Mouse (Mus musculus): ENCODE measurements around the gene Cdk14. TPM values are rescaled to one million over a fixed set of nuclear protein-coding genes. Genes with fewer than 3 reads are reported as not detected.

The Cdk14 gene
- polyA plus RNA-seq, 1 experiment from 2014 or later = 19.7 TPM

DNA sequence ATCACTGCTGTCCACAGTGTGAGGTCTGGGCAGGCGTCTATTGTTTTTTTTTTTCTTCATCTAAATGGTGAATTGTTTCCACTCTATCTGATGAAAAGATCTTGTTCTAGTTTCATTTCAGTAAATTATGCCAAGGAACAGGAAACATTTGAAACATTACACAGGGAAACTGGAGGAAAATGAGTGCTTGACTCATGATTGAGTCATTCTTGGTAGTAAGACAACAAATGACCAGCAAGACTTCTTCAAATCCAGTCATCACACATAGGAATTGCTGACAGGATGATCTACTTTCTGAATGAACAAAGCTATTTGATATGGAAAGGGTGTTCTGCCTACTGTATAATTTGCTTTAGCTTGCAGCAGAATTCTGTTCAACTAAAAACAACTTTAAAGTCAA lies 859 bp downstream of the Cdk14 start:
- H3K36me3 ChIP-seq (ENCODE audit: insufficient read depth, low read length) = no peaks in the 10 kb centered on the region
- no peaks in the 10 kb centered on the region for H3K4me1 ChIP-seq (ENCODE audit: insufficient read depth, low read depth, low read length)
- H3K4me2 ChIP-seq (replicated peaks; ENCODE audit: low read depth, low read length) = no peak overlapping the region
- DNase-seq (ENCODE audit: low spot score) (peak; percentile 49), ATAC-seq (peak; percentile 25; the same call in 1 of the 2 replicates)
- no peak overlapping the region for H3K27ac ChIP-seq (ENCODE audit: low read length)
- H3K4me3 ChIP-seq (ENCODE audit: low read depth, low read length) = no peak overlapping the region
- whole genome bisulfite sequencing = 56% methylated on average over 1 of the region's 1 CpGs
- TF ChIP-seq EP300 (IDR thresholded peaks at IDR 0.05) = no peak
- TF ChIP-seq CTCF (IDR thresholded peaks at IDR 0.05) = no peak
- H3K9ac ChIP-seq (replicated peaks; ENCODE audit: low read depth) = no peak overlapping the region
- H3K9me3 ChIP-seq (ENCODE audit: low read length) = no peaks in the 10 kb centered on the region
- H3K27me3 ChIP-seq (replicated peaks; ENCODE audit: insufficient read depth, low read length) = no peaks in the 10 kb centered on the region

- Histone ChIP-seq H3K9me3 (ENCODE audit: low read length) (no peaks in the 10 kb centered on the region), H3K27ac (ENCODE audit: low read length) (no peak overlapping the region), H3K4me3 (ENCODE audit: low read depth, low read length) (no peak overlapping the region), H3K27me3 (replicated peaks; ENCODE audit: insufficient read depth, low read length) (no peaks in the 10 kb centered on the region), H3K9ac (replicated peaks; ENCODE audit: low read depth) (no peak overlapping the region), H3K4me1 (ENCODE audit: insufficient read depth, low read depth, low read length) (no peaks in the 10 kb centered on the region), H3K4me2 (replicated peaks; ENCODE audit: low read depth, low read length) (no peak overlapping the region), H3K36me3 (ENCODE audit: insufficient read depth, low read length) (no peaks in the 10 kb centered on the region)
- TF ChIP-seq EP300 (IDR thresholded peaks at IDR 0.05) (no peak), CTCF (IDR thresholded peaks at IDR 0.05) (no peak)
- 46% methylated on average over 3 of the region's 3 CpGs for WGBS
- ATAC-seq (peak; percentile 48), DNase-seq (ENCODE audit: low spot score) (peak; percentile 45)
Observed at GRCm38 (mm10) chr5:5414835-5415234, 5.3 kb downstream of the Cdk14 start.

DNA sequence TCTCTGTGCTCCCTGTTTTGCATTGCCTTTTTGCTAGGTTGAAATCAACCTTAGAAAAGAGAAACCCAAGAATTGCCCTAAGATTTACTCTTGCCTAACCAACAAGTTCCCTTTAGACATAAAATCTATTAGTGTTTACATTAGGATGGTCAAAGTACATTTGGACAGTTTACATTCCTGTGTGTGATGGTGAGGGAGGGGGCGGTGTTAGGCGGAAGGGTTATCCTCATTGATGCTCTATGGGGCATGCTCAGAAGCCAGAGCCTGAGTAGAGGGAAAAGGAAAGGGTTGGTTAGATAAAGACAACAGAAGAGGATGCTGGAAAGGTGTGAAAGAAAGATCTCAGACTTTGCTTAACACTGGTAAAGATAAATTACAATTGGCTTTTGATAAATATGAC lies 8.2 kb downstream of the Cdk14 start:
- Histone ChIP-seq H3K27me3 (replicated peaks; ENCODE audit: insufficient read depth, low read length) (no peaks in the 10 kb centered on the region), H3K9me3 (ENCODE audit: low read length) (no peaks in the 10 kb centered on the region), H3K4me1 (ENCODE audit: insufficient read depth, low read depth, low read length) (no peaks in the 10 kb centered on the region), H3K4me3 (ENCODE audit: low read depth, low read length) (no peak overlapping the region), H3K4me2 (replicated peaks; ENCODE audit: low read depth, low read length) (no peak overlapping the region), H3K9ac (replicated peaks; ENCODE audit: low read depth) (no peak overlapping the region), H3K36me3 (ENCODE audit: insufficient read depth, low read length) (no peaks in the 10 kb centered on the region), H3K27ac (ENCODE audit: low read length) (no peak overlapping the region)
- 54% methylated on average over 2 of the region's 2 CpGs for WGBS
- DNase-seq (ENCODE audit: low spot score) (no peak), ATAC-seq (no peak)
- no peak for TF ChIP-seq CTCF (IDR thresholded peaks at IDR 0.05)
- no peak for TF ChIP-seq EP300 (IDR thresholded peaks at IDR 0.05)

- ATAC-seq (no peak), DNase-seq (ENCODE audit: low spot score) (no peak)
- H3K9ac ChIP-seq (replicated peaks; ENCODE audit: low read depth) = no peak overlapping the region
- TF ChIP-seq CTCF (IDR thresholded peaks at IDR 0.05) = no peak
- no peak for TF ChIP-seq EP300 (IDR thresholded peaks at IDR 0.05)
- no peak overlapping the region for H3K4me2 ChIP-seq (replicated peaks; ENCODE audit: low read depth, low read length)
- H3K27me3 ChIP-seq (replicated peaks; ENCODE audit: insufficient read depth, low read length) = no peaks in the 10 kb centered on the region
- 61% methylated on average over 4 of the region's 4 CpGs for WGBS
- no peaks in the 10 kb centered on the region for H3K4me1 ChIP-seq (ENCODE audit: insufficient read depth, low read depth, low read length)
- no peak overlapping the region for H3K27ac ChIP-seq (ENCODE audit: low read length)
- no peak overlapping the region for H3K4me3 ChIP-seq (ENCODE audit: low read depth, low read length)
- H3K9me3 ChIP-seq (ENCODE audit: low read length) = no peaks in the 10 kb centered on the region
- H3K36me3 ChIP-seq (ENCODE audit: insufficient read depth, low read length) = no peaks in the 10 kb centered on the region
Observed at GRCm38 (mm10) chr5:5401986-5402385, 18.1 kb downstream of the Cdk14 start.

- Histone ChIP-seq H3K27ac (ENCODE audit: low read length) (no peak overlapping the region), H3K4me1 (ENCODE audit: insufficient read depth, low read depth, low read length) (no peaks in the 10 kb centered on the region), H3K4me2 (replicated peaks; ENCODE audit: low read depth, low read length) (no peak overlapping the region), H3K27me3 (replicated peaks; ENCODE audit: insufficient read depth, low read length) (no peaks in the 10 kb centered on the region), H3K4me3 (ENCODE audit: low read depth, low read length) (no peak overlapping the region), H3K9ac (replicated peaks; ENCODE audit: low read depth) (no peak overlapping the region), H3K9me3 (ENCODE audit: low read length) (no peaks in the 10 kb centered on the region), H3K36me3 (ENCODE audit: insufficient read depth, low read length) (no peaks in the 10 kb centered on the region)
- peak; percentile 15; the same call in 1 of the 2 replicates for TF ChIP-seq CTCF (IDR thresholded peaks at IDR 0.05)
- no peak for TF ChIP-seq EP300 (IDR thresholded peaks at IDR 0.05)
- no peak for ATAC-seq
- no peak for DNase-seq (ENCODE audit: low spot score)
- WGBS = 33% methylated on average over 3 of the region's 3 CpGs
Observed at GRCm38 (mm10) chr5:5392786-5393185, 27.3 kb downstream of the Cdk14 start.

DNA sequence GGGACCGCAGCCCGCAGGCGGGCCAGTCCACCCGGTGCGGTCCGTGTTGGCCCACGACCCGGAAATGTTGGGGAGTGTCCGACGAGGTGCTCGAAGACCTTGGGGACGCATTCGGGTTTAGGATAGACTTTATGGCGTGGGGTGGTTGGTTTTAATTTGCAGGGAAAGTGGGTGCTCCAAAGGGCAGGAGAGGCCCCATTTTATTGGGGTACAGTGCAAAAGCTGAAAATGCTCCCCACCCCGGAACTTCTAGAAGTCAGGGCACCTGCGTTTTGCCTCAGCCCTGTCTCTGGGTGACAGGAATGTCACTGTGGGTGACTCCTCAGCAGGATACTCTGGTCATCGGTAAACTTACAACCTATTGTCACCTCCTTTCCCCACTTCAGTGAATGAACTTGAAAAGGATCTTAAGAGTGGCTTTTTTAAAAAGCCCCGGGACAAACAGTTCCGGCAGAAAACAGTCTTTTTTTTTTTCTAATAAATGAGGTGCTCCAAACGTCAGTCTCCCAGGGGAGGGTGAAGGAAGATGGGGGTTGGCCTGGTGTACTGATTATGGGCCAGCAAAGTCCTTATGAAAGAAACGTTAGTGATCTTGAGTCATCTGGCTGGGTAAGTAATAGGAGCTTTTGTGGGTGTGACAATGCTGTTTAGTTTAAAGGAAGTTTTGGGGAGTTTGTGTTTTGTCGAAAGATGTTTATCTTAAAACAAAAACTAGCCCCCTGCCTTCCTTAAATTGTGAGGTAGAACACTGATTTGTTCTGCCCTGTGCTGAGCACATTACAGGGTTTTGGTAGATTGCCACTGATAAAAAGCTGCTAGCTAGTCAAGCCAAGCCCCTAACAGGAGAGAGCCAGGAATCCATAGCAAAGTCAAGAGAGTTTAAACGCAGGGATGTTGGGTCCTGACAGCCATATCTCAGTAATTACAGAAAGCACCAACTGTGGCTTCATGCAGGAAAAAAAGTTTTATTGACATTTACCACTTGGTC lies 39.1 kb downstream of the Cdk14 start:
- ATAC-seq = peak; percentile 43
- Histone ChIP-seq H3K36me3 (ENCODE audit: insufficient read depth, low read length) (no peaks in the 10 kb centered on the region), H3K27me3 (replicated peaks; ENCODE audit: insufficient read depth, low read length) (no peaks in the 10 kb centered on the region), H3K9me3 (ENCODE audit: low read length) (no peaks in the 10 kb centered on the region), H3K27ac (ENCODE audit: low read length) (peak overlapping the region; percentile 92), H3K4me3 (ENCODE audit: low read depth, low read length) (peak overlapping the region; percentile 89), H3K9ac (replicated peaks; ENCODE audit: low read depth) (peak overlapping the region; percentile 67), H3K4me1 (ENCODE audit: insufficient read depth, low read depth, low read length) (peaks cover 4% of the 10 kb centered on the region; the same call in 1 of the 2 replicates), H3K4me2 (replicated peaks; ENCODE audit: low read depth, low read length) (peak overlapping the region; percentile 81)
- peak; percentile 86 for DNase-seq (ENCODE audit: low spot score)
- TF ChIP-seq EP300 (IDR thresholded peaks at IDR 0.05) = peak; percentile 50; the same call in 1 of the 2 replicates
- TF ChIP-seq CTCF (IDR thresholded peaks at IDR 0.05) = no peak; the same call in 1 of the 2 replicates
- 1% methylated on average over 23 of the region's 23 CpGs for WGBS
